Mouse (Mus musculus): ENCODE measurements around the gene Tmem52.
"Not testable (repeated sequence)": the region's sequence is repeated elsewhere in the genome, so short reads cannot be mapped to it uniquely, and the experiment has no call there.

Tmem52 gene

GRCm38 (mm10) chr4:155468952-155469351 lies at the start of gene Tmem52:
Gene Tmem52, plus strand, starts transcription at chr4:155469114.
- peak in 1 of 2 experiments; percentile 27 for DNase-seq (ENCODE audit: low spot score in 2 of 2)

DNA sequence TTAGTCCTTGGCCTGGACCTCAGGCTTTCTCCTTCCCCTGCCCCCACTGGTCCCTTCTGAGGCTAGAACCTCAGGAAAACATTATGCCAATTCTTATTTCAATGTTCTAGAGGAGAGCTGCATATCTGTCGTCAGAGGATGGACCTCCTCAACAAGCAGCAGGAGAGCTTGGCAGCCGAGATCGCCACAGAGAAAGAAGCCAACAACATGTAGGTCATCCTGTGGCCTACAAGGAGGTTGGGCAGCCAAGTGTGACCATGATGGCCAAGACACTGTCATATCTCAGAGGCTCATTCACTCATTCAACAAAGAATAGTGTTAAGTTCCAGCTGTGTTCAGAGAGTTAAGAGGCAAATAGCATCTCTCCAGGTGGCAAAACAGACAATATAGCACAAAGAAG lies 48.8 kb upstream of the Tmem52 start:
- no peak for DNase-seq (ENCODE audit: low spot score in 2 of 2)

DNA sequence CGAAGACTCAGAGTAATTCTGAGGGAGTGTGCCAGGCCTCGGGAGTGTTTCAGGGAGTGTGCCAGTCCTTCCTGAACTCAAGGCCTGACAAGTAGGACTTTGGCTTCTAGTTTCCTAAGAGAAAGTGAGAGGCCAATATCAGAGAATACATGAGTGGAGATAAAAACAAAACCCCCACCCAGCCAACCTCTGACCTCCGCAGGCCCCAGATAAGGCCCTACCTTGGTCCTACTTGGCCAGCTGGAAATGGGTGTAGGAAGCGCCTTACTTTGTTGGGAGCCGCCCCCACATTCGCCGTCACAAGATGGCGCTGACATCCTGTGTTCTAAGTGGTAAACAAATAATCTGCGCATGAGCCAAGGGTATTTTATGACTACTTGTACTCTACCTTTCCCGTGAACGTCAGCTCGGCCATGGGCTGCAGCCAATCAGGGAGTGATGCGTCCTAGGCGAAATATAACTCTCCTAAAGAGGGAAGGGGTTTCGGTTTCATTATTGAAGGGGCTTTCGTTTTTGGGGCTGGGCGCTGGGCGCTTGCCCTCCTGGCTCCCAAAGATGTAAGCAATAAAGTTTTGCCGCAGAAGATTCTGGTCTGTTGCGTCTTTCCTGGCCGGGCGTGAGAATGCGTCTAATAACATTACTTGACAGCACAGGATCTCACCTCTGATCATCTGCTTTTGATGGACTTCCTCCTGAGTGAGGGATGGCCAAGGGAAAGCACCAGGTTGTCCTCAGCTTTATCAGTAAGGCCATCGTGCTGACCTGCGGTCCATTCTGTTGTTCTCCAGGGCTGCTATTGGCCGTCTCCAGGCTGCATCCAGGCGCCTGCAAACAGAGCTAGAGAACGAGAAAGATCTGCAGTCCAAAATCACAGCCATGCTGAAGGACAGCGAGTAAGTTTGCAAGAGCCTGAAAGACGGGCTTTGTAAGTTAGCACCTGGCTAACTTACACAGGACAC lies 47.2 kb upstream of the Tmem52 start:
- DNase-seq (ENCODE audit: low spot score in 2 of 2), result not testable (repeated sequence)

DNA sequence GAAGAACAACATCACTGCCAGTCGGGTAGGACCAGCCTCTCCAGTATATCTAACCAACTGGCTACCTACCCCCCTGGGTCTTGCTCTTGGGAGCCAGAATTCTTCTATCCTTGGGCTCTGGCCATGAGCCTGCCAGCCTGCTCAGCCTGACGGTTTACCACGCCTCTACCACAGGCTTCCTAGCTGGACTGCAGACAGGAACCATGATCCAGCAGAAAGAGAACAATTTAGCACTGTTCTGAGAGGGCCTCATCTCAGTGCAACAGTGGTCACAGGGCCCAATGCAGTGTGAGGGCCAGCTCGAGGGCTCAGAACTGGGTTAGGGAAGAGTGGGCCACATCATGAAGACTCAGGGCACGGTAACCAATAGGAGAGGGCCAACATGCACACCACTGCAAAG lies 44.9 kb upstream of the Tmem52 start:
- DNase-seq (ENCODE audit: low spot score in 2 of 2), result no peak

DNA sequence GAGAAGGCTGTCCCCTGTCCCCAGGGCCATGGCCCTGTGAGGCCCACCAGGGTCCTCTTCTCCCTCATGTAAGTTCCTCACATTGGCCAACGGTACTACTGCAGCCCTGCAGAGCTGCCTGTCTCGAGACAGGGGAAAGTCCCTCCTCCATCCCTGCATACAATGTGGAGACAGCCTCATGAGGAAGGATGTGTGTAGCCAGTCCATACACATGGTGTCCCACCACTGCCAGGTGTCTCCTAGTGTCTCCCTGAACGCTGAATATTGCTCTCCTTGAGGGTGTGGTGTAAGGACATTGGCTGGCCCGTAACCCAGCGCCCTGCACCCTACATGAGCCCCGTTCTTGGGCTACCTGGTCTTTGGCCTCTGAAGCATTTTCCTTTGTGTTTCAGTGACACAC lies 42.6 kb upstream of the Tmem52 start:
- no peak for DNase-seq (ENCODE audit: low spot score in 2 of 2)

DNA sequence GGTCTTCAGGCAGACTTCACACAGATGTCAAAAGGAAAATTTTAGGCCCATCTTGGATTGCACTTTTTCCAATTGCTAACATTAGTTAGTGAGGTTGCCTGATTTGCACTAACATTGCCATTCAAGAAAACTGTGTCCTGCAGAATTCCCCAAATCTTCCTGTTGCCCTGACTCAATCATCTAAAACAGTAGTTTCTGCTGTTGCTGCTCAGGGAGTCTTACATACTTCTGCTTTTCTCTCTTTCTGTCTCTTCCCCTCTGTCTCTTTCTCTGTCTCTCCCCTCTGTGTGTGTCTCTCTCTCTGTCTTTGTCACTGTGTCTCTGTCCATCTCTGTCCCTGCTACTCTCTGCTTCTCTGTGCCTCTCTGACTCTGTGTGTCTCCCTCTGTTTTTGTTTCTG lies 40.5 kb upstream of the Tmem52 start:
- DNase-seq (ENCODE audit: low spot score in 2 of 2), result no peak

DNA sequence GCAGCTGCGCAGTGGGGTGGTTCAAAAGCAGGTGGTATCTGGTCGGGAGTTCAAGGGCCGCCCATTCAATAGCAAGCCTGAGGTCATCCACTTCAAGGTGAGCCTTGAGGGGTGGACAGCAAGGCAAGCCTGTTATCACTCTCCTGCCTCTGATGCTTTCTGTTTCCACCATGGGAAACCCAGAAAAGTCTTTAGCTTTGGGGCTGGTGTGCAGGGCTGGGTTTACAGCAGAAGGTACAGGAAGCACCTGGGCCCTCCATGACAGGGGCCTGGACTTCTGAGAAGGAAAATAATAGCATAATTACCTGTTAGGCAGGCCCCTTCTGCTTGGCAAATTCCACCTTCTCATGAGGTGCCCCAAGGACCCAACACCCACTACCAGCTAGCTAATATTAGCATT lies 39.7 kb upstream of the Tmem52 start:
- DNase-seq (ENCODE audit: low spot score in 2 of 2), result no peak

DNA sequence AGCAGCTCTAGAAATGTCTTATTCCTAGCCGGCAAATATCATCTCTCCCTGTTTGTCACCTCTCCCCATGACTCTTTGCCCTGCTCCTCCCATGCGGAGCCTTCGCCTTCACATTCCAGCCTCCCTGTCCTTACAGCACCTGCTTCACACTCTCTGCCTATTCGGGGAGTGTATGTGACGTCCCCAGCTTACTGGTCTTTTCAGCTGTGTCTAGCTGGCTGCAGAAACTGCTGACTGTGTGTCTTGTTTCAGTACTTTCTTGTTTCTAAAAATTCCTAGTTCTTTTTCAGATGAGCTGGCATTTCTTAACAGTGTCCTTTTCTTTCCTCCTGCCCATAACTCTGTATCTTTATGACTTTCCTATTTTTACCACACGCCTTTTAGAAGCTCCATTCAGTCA lies 36.6 kb upstream of the Tmem52 start:
- DNase-seq (ENCODE audit: low spot score in 2 of 2), result no peak

- DNase-seq (ENCODE audit: low spot score in 2 of 2), result no peak
Observed at GRCm38 (mm10) chr4:155433993-155434392, 34.9 kb upstream of the Tmem52 start.

- DNase-seq (ENCODE audit: low spot score in 2 of 2), result no peak
Observed at GRCm38 (mm10) chr4:155442808-155443207, 26.1 kb upstream of the Tmem52 start.

DNA sequence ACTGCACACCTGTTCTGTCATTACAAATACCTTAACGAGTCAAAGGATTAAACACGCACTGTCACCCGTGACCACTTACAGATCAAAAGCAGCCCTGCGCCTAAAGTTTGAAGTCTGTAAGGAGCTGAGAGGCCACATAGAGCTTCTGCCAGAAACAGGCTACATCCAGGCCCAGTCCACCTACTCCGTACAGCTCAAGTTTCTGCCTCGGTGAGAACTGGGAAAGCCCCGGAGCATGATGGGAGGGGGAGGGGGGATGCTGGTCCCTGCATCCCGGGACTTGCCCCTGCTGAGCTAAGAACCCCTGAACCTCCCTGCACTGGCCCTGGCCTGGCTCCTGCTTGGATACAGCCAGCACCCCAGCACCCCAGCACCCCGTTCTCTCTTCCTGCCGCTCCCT lies 17.3 kb upstream of the Tmem52 start:
- no peak for DNase-seq (ENCODE audit: low spot score in 2 of 2)

- DNase-seq (ENCODE audit: low spot score in 2 of 2), result no peak
Observed at GRCm38 (mm10) chr4:155458575-155458974, 10.3 kb upstream of the Tmem52 start.

- no peak for DNase-seq (ENCODE audit: low spot score in 2 of 2)
Observed at GRCm38 (mm10) chr4:155463050-155463449, 5.9 kb upstream of the Tmem52 start.

DNA sequence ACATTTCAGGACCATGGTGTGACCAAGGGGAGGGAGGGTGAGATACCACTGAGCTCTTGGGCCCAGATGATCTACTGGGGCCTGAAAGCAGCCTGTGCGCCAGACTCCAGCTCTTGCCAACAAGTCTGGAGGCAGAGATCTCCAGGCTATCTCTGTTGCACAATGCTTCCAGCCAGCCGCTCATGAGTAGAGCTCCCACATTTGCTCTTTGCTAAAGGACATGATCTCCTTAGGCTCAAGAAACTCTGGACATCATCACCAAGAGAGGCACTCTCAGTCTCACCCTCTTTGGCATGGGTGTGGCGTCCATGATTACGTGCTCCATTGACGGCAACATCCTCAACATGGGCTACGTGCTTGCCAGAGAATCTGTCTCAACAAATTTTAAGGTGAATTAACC lies 5.3 kb upstream of the Tmem52 start:
- DNase-seq (ENCODE audit: low spot score in 2 of 2), result no peak

GRCm38 (mm10) chr4:155464061-155464460 lies 4.9 kb upstream of the Tmem52 start:
- no peak for DNase-seq (ENCODE audit: low spot score in 2 of 2)

GRCm38 (mm10) chr4:155465607-155466006 lies 3.3 kb upstream of the Tmem52 start:
- no peak for DNase-seq (ENCODE audit: low spot score in 2 of 2)

DNA sequence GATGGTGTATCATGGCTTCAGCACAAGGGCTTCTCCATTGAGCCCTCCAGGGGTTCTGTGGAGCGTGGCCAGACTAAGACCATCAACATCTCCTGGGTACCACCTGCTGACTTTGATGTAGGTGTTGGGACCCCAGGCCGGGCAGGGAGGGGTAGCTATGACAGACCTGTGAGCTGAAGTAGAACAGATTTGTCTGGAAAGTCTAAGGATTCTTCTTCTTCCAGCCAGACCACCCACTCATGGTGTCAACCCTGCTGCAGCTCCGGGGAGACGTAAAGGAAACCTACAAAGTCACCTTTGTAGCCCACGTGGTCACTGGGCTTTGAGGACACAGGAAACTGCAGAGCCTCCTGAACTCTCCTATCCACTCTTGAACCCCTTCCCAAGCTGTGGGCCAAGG lies 2.8 kb upstream of the Tmem52 start:
- no peak for DNase-seq (ENCODE audit: low spot score in 2 of 2)

- DNase-seq (ENCODE audit: low spot score in 2 of 2), result no peak
Observed at GRCm38 (mm10) chr4:155467237-155468010, 1.5 kb upstream of the Tmem52 start.

DNA sequence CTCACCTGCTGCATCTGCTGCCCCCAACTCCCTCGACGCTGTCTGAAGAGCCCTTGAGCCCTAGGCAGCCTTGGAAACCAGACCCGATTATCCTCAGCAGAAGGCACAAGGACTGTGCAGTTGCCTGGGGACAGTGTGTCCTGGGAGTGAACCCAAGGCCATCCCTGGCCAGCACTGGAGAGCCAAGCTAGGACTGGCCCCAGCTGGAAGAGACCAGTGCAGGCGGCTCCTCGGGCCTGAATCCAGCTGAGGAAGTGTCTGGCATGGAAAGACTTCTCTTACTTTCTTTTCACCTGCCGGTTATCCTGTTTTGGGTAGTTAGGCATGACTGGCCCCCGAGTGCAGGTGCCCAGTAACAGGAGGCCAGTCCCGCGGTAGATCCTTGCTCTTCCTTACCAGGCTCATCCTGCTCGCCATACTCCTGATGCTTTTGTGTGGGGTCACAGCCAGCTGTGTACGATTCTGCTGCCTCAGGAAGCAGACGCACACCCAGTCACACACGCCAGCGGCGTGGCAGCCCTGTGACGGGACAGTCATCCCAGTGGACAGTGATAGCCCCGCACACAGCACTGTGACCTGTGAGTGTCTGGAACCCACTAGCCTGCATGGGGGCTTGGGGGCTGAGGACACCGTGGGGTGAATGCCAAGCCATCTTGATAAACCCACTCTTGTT lies 812 bp downstream of the Tmem52 start:
- no peak for DNase-seq (ENCODE audit: low spot score in 2 of 2)

GRCm38 (mm10) chr4:155470263-155470953 lies 1.5 kb downstream of the Tmem52 start:
- no peak for DNase-seq (ENCODE audit: low spot score in 2 of 2)

- DNase-seq (ENCODE audit: low spot score in 2 of 2), result no peak
Observed at GRCm38 (mm10) chr4:155470997-155471396, 2.1 kb downstream of the Tmem52 start.

DNA sequence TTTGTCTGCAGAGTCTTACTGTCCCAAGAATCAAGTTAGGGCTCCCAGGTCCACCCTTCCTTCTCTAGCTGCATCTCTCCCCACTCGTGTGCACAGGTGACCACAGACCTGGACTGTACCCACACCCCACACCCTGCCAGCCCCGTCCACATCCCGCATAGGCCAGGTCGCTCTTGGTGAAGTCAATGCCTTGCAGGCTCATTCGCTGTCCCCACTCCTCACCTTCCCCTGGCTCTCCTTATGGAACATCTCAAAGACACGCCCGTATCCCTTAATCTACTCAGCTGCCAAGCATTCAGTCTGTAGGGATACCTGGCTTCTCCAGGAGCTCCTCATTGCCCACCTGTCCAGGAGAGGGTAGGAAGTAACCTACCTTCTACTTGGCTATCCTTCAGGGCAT lies 2.5 kb downstream of the Tmem52 start:
- DNase-seq (ENCODE audit: low spot score in 2 of 2), result no peak
